In genomic region chr11:21247203-21247865, GRCm38 (mm10) we compare ENCODE assay signal across 12 mouse cellular contexts. TPM values are rescaled to one million over a fixed set of nuclear protein-coding genes. Genes with fewer than 3 reads are reported as not detected.
DNase-seq lines count a peak whose midpoint lies in the region; ATAC-seq and TF ChIP-seq lines count a peak whose summit lies in the region.
"Had no signal": no experiment of that assay in that cellular context is flagged by ENCODE, and none has a peak within 500 bp of the region (broad histone marks: within the 10 kb centered on the region; RNA-seq: fewer than 3 reads in every experiment).

No protein-coding gene starts in this region.

- H3K36me3 ChIP-seq in hindbrain, embryonic 14.5 days (replicated peaks; ENCODE audit: control insufficient read depth, insufficient read depth), result no peaks in the 10 kb centered on the region
- H3K36me3 ChIP-seq in hindbrain, embryonic 13.5 days, result peaks cover 4% of the 10 kb centered on the region; the same call in 1 of the 2 replicates
- H3K36me3 ChIP-seq in midbrain, embryonic 13.5 days, result no peaks in the 10 kb centered on the region
- peaks cover 26% of the 10 kb centered on the region for H3K36me3 ChIP-seq in midbrain, embryonic 10.5 days
- H3K36me3 ChIP-seq in neural tube, embryonic 15.5 days, result no peaks in the 10 kb centered on the region

- no peaks in the 10 kb centered on the region for H3K27me3 ChIP-seq in hindbrain, embryonic 14.5 days (ENCODE audit: control insufficient read depth, insufficient read depth, low read length)
- H3K27me3 ChIP-seq in hindbrain, embryonic 13.5 days, result no peaks in the 10 kb centered on the region
- no peaks in the 10 kb centered on the region for H3K27me3 ChIP-seq in midbrain, embryonic 13.5 days
- H3K27me3 ChIP-seq in midbrain, embryonic 10.5 days (ENCODE audit: low read depth, poor library complexity, severe bottlenecking), result no peaks in the 10 kb centered on the region
- no peaks in the 10 kb centered on the region for H3K27me3 ChIP-seq in neural tube, embryonic 15.5 days (replicated peaks)
- H3K27me3 ChIP-seq: CH12.LX had no signal

- H3K4me2 ChIP-seq in hindbrain, embryonic 14.5 days (replicated peaks), result no peak overlapping the region
- no peak overlapping the region for H3K4me2 ChIP-seq in hindbrain, embryonic 13.5 days
- no peak overlapping the region for H3K4me2 ChIP-seq in midbrain, embryonic 13.5 days (replicated peaks)
- no peak overlapping the region for H3K4me2 ChIP-seq in neural tube, embryonic 15.5 days

- H3K4me1 ChIP-seq in hindbrain, embryonic 14.5 days (replicated peaks; ENCODE audit: control insufficient read depth, insufficient read depth, low read length), result no peaks in the 10 kb centered on the region
- H3K4me1 ChIP-seq in hindbrain, embryonic 13.5 days (replicated peaks), result no peaks in the 10 kb centered on the region
- H3K4me1 ChIP-seq in midbrain, embryonic 13.5 days (replicated peaks), result 0 out of 2 replicates have a peak, but pooled peaks cover 2% of the 10 kb centered on the region
- peaks cover 5% of the 10 kb centered on the region for H3K4me1 ChIP-seq in midbrain, embryonic 10.5 days
- peaks cover 8% of the 10 kb centered on the region; the same call in 1 of the 2 replicates for H3K4me1 ChIP-seq in neural tube, embryonic 15.5 days
- peaks cover 15% of the 10 kb centered on the region for H3K4me1 ChIP-seq in lung, adult 2 months (ENCODE audit: control insufficient read depth, insufficient read depth, low read length)

- ATAC-seq in hindbrain, embryonic 14.5 days (ENCODE audit: low FRiP score), result 0 out of 2 replicates have a peak, but pooled peaks have one; percentile 37
- no peak for ATAC-seq in hindbrain, embryonic 13.5 days (ENCODE audit: low FRiP score)
- peak; percentile 24; the same call in 1 of the 2 replicates for ATAC-seq in midbrain, embryonic 13.5 days
- ATAC-seq in inflammation-experienced regulatory T-cells, adult 6 months, result peak; percentile 16
- peak; percentile 33; the same call in 1 of the 2 replicates for ATAC-seq in neural tube, embryonic 15.5 days (ENCODE audit: low FRiP score)

- no peak for TF ChIP-seq POLR2A in lung, adult 2 months (IDR thresholded peaks at IDR 0.05; ENCODE audit: borderline replicate concordance, extremely low read depth, low read depth, low read length)

- H3K9me3 ChIP-seq in hindbrain, embryonic 14.5 days (ENCODE audit: control insufficient read depth, low read length), result no peaks in the 10 kb centered on the region
- H3K9me3 ChIP-seq in hindbrain, embryonic 13.5 days, result no peaks in the 10 kb centered on the region
- H3K9me3 ChIP-seq in midbrain, embryonic 13.5 days, result no peaks in the 10 kb centered on the region
- peaks cover 5% of the 10 kb centered on the region; the same call in 1 of the 2 replicates for H3K9me3 ChIP-seq in midbrain, embryonic 10.5 days (replicated peaks)
- no peaks in the 10 kb centered on the region for H3K9me3 ChIP-seq in neural tube, embryonic 15.5 days (replicated peaks)

- no peak for TF ChIP-seq CTCF in lung, adult 2 months (IDR thresholded peaks at IDR 0.05; ENCODE audit: insufficient read depth, low read length)

- no peak overlapping the region for H3K27ac ChIP-seq in hindbrain, embryonic 14.5 days
- no peak overlapping the region for H3K27ac ChIP-seq in hindbrain, embryonic 13.5 days
- H3K27ac ChIP-seq in midbrain, embryonic 13.5 days, result no peak overlapping the region
- H3K27ac ChIP-seq in midbrain, embryonic 10.5 days (replicated peaks), result no peak overlapping the region
- H3K27ac ChIP-seq in neural tube, embryonic 15.5 days (replicated peaks), result no peak overlapping the region
- H3K27ac ChIP-seq: gastrocnemius, adult 2 months; left cerebral cortex, adult 2 months had no signal

- no peak overlapping the region for H3K9ac ChIP-seq in hindbrain, embryonic 14.5 days
- no peak overlapping the region for H3K9ac ChIP-seq in hindbrain, embryonic 13.5 days
- no peak overlapping the region for H3K9ac ChIP-seq in midbrain, embryonic 13.5 days (replicated peaks)
- H3K9ac ChIP-seq in neural tube, embryonic 15.5 days (replicated peaks), result no peak overlapping the region

- no peak for DNase-seq in hindbrain, embryonic 14.5 days (ENCODE audit: low spot score)
- DNase-seq in midbrain, embryonic 10.5 days (ENCODE audit: low spot score), result no peak
- no peak for DNase-seq in lung, adult 2 months
- no peak for DNase-seq in lung, postnatal 25 days (ENCODE audit: low spot score)
- DNase-seq: adrenal gland, postnatal 25 days; gastrocnemius, adult 2 months had no signal

- WGBS in hindbrain, embryonic 14.5 days, result 91% methylated on average over 4 of the region's 4 CpGs
- 84% methylated on average over 4 of the region's 4 CpGs for WGBS in hindbrain, embryonic 13.5 days
- 80% methylated on average over 4 of the region's 4 CpGs for WGBS in midbrain, embryonic 13.5 days
- WGBS in midbrain, embryonic 10.5 days, result 81% methylated on average over 4 of the region's 4 CpGs
- 86% methylated on average over 4 of the region's 4 CpGs for WGBS in neural tube, embryonic 15.5 days
- 72% methylated on average over 4 of the region's 4 CpGs for WGBS in lung, adult 2 months

- no peak overlapping the region for H3K4me3 ChIP-seq in hindbrain, embryonic 14.5 days (replicated peaks; ENCODE audit: low read length)
- H3K4me3 ChIP-seq in hindbrain, embryonic 13.5 days, result no peak overlapping the region
- H3K4me3 ChIP-seq in midbrain, embryonic 13.5 days (replicated peaks), result no peak overlapping the region
- no peak overlapping the region for H3K4me3 ChIP-seq in midbrain, embryonic 10.5 days
- H3K4me3 ChIP-seq in neural tube, embryonic 15.5 days (replicated peaks), result no peak overlapping the region
- H3K4me3 ChIP-seq in lung, adult 2 months (replicated peaks; ENCODE audit: extremely low read depth, low read depth, low read length), result no peak overlapping the region
- H3K4me3 ChIP-seq: gastrocnemius, adult 2 months; left cerebral cortex, adult 2 months had no signal

RNA-seq across cellular contexts. Expression of gene Vps54, which starts 8.3 kb away (rescaled TPM):
- 13.3 and 14.9 TPM in 2 replicates for polyA plus RNA-seq in hindbrain, embryonic 14.5 days (2014; fragmentation: Nextera tagmentation; extraction: Ambion mirVana)
- polyA plus RNA-seq in hindbrain, embryonic 13.5 days (2015; fragmentation: Nextera tagmentation; extraction: Ambion mirVana), result 10.1 and 10.5 TPM in 2 replicates
- polyA plus RNA-seq in midbrain, embryonic 13.5 days (2015; fragmentation: Nextera tagmentation; extraction: Ambion mirVana), result 11.7 and 11.8 TPM in 2 replicates
- 9.6 and 10.2 TPM in 2 replicates for polyA plus RNA-seq in midbrain, embryonic 10.5 days (2016; fragmentation: Nextera tagmentation; extraction: Ambion mirVana)
- 10 to 100 TPM; 79.9 to 99.7 (median 94.7) TPM for polyA plus RNA-seq in inflammation-experienced regulatory T-cells, adult 6 months (2017; shearing (Covaris generic))
- polyA plus RNA-seq in neural tube, embryonic 15.5 days (2015; fragmentation: Nextera tagmentation; extraction: Ambion mirVana), result 10.3 and 10.4 TPM in 2 replicates
- polyA plus RNA-seq in lung, adult 2 months (2012; rRNA removed), result 10.1 and 21.3 TPM in 2 replicates
